Mouse (Mus musculus) bone marrow, adult 2 months (tissue): ENCODE data around the gene Clip3. TPM values are rescaled to one million over a fixed set of nuclear protein-coding genes. Genes with fewer than 3 reads are reported as not detected.

Source experiments
- H3K27ac ChIP-seq: fragments of 200-500 bp; 2 replicates; pipeline ENCODE4 v1.5.1; 2012; ENCODE audit warnings: low read depth, mild to moderate bottlenecking, control low read depth, inconsistent platforms, low read length; ENCODE audit not compliant: control insufficient read depth, poor library complexity, insufficient read depth
- H3K4me1 ChIP-seq: fragments of 200-500 bp; 2 replicates; pipeline ENCODE4 v1.6.1; 2011; ENCODE audit warnings: low read length; ENCODE audit not compliant: control insufficient read depth, insufficient read depth
- H3K4me3 ChIP-seq: fragments of 200-500 bp; replicated peaks from 2 replicates; pipeline ENCODE3; 2011; ENCODE audit warnings: mild to moderate bottlenecking, low read depth, low read length, control low read depth; ENCODE audit not compliant: control insufficient read depth
- CTCF ChIP-seq: fragments of 200-500 bp; IDR thresholded peaks from 2 replicates; pipeline ENCODE4 v1.5.1; 2011; ENCODE audit warnings: low read length, control low read depth; ENCODE audit not compliant: control insufficient read depth, insufficient read depth
- POLR2A ChIP-seq: fragments of 200-500 bp; IDR thresholded peaks from 2 replicates; pipeline ENCODE4 v1.6.1; 2011; ENCODE audit warnings: low read depth, mild to moderate bottlenecking, control low read depth, low read length, borderline replicate concordance; ENCODE audit not compliant: control insufficient read depth
- WGBS: fragments of 180-500 bp; shearing (Covaris S2); methylation state at CpG from one replicate; pipeline ENCODE4 v1.1.7; 2018; 5-methylcytosine and 5-hydroxymethylcytosine counted together
- polyA plus RNA-seq: library from polyadenylated mRNA; stranded (reverse); fragments of >200 nt; gene quantifications from 2 replicates; pipeline ENCODE4 v1.2.4, GENCODE M21; 2011; ENCODE audit warnings: low replicate concordance; ENCODE audit not compliant: missing spikeins, insufficient read depth, insufficient read length

Clip3 gene
- polyA plus RNA-seq, 1 experiment: 3.5 TPM

GRCm38 (mm10) chr7:30308076-30309005, 16.8 kb downstream of the Clip3 start, which contains the start of gene Alkbh6:
TSS of gene Alkbh6 (plus strand) at chr7:30308717.
- H3K27ac ChIP-seq: no peak within 1 kb of the TSS
- WGBS: 6% methylated on average over 27 of the region's 27 CpGs
- peak within 1 kb of the TSS; percentile 68 for H3K4me3 ChIP-seq
- H3K4me1 ChIP-seq: no peaks in the 10 kb centered on the region; the same call in 1 of the 2 replicates
- TF ChIP-seq CTCF (0 out of 2 replicates have a peak, but pooled peaks have one; percentile 1), POLR2A (peak; percentile 63)

GRCm38 (mm10) chr7:30309395-30310129, 18.0 kb downstream of the Clip3 start:
- Histone ChIP-seq H3K4me3 (no peak overlapping the region), H3K27ac (no peak overlapping the region), H3K4me1 (no peaks in the 10 kb centered on the region; the same call in 1 of the 2 replicates)
- no peak for TF ChIP-seq CTCF
- TF ChIP-seq POLR2A: no peak
- 57% methylated on average over 15 of the region's 15 CpGs for WGBS

DNA sequence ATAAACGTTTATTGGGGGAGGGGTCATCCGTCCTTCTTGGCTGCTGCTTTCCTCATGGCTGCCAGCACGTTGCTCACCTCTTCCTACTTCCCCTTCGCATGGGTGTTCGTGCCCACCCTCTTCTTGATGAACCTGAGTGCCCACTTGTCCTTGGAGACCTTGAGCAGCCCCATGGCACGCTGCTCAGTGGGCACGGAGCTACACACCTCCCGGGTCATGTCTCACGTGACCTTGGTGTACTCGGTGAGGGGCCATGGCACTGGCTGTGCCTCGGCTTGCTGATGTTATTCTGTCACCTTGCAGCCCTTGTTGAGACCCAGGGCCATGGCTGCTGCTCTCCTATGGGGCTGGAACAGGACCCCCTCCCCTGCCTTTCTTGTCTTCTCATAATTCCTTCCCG, 18.6 kb downstream of the Clip3 start:
- TF ChIP-seq CTCF: no peak
- TF ChIP-seq POLR2A: no peak
- H3K27ac ChIP-seq: no peak overlapping the region
- no peaks in the 10 kb centered on the region; the same call in 1 of the 2 replicates for H3K4me1 ChIP-seq
- no peak overlapping the region for H3K4me3 ChIP-seq
- 77% methylated on average over 12 of the region's 12 CpGs for WGBS

GRCm38 (mm10) chr7:30313666-30314320, 22.3 kb downstream of the Clip3 start:
- no peaks in the 10 kb centered on the region for H3K4me1 ChIP-seq
- 87% methylated on average over 27 of the region's 27 CpGs for WGBS
- no peak overlapping the region for H3K27ac ChIP-seq
- TF ChIP-seq CTCF: no peak
- no peak for TF ChIP-seq POLR2A
- no peak overlapping the region for H3K4me3 ChIP-seq

GRCm38 (mm10) chr7:30314721-30315155, 23.2 kb downstream of the Clip3 start, which contains the start of gene Syne4:
TSS of gene Syne4 (plus strand) at chr7:30314807.
- no peak for TF ChIP-seq CTCF
- 47% methylated on average over 9 of the region's 9 CpGs for WGBS
- H3K4me1 ChIP-seq: no peaks in the 10 kb centered on the region
- H3K27ac ChIP-seq: no peak within 1 kb of the TSS
- H3K4me3 ChIP-seq: no peak within 1 kb of the TSS

DNA sequence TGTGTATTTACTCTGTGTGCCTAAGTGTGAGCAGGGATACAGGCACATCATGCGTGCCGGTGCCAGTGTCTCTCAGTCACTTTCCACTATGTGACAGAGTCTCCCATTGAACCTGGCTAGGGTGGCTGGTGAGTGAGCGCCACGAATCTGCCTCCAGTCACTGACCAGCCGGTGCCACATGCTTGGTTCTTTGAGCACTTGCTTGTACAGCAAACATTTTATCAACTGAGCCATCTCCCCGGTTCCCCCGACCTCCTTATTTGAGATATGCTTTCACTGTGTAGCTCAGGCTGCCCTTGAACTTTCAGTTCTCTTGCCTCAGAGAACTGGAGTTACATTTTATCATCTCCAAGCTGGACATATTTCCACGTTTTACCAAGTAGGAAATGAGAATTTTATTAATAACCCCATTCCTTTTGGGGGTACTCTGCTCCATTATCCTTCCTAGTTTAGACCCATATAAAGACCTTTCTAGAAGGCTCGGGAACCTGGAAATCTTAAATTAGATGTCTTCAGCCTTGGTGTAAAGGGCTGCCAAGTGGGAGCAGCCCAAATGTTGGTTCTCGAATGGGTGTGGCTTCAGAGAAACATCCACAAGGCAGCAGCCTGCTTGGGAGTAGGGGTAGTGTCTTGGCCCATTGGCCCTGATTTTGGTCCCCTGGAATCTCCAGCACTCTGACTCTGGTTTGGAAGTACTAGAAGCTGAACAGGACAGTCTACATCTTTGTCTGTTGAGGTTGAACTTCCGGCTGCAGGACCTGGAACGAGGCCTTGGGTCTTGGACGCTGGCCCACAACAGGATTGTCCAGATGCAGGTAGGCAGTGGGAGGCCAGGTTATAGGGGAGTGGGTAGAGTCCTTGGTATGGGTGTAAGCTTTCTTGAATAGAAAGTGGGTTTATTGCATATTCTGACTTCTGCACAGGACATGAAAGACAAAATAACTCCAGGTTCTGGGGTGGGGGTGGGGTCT, 24.3 kb downstream of the Clip3 start:
- TF ChIP-seq POLR2A (no peak), CTCF (no peak)
- H3K4me3 ChIP-seq: no peak overlapping the region
- 73% methylated on average over 13 of the region's 13 CpGs for WGBS
- no peaks in the 10 kb centered on the region for H3K4me1 ChIP-seq
- no peak overlapping the region for H3K27ac ChIP-seq

DNA sequence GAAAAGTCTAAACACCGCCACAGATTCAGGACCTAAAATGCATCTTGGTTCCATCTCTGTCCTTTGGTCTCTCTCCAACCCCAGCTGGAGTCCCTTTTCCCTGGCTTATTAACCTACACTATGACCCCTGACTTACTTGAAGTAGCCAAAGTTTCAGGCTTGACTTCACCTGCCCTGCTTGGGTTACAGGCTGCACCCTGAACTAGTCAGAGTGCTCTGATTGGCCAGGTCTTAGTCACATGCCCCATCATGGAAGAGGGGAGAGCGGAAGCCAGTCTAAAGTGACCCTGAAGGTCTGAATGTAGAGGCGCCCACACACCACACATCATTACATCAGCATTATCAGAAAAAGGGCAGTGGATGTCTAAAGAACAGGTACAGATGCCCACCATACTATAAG, 26.6 kb downstream of the Clip3 start:
- H3K4me3 ChIP-seq: no peak overlapping the region
- no peak overlapping the region for H3K27ac ChIP-seq
- 85% methylated on average over 3 of the region's 3 CpGs for WGBS
- TF ChIP-seq POLR2A: no peak
- TF ChIP-seq CTCF: no peak
- H3K4me1 ChIP-seq: peaks cover 3% of the 10 kb centered on the region; the same call in 1 of the 2 replicates
